Mouse (Mus musculus): ENCODE data around the gene Shc4. TPM values are rescaled to one million over a fixed set of nuclear protein-coding genes. Genes with fewer than 3 reads are reported as not detected.

The Shc4 gene
- polyA plus RNA-seq (2016; fragmentation: Nextera tagmentation; extraction: Ambion mirVana), result 0.82 and 0.96 TPM in 2 replicates

GRCm38 (mm10) chr2:125724086-125724430, at the start of gene Shc4:
Gene Shc4 (minus strand): TSS chr2:125724148.
- no peaks in the 10 kb centered on the region for H3K9me3 ChIP-seq (replicated peaks)
- no peak within 1 kb of the TSS for H3K27ac ChIP-seq
- peak within 1 kb of the TSS; percentile 69 for H3K4me2 ChIP-seq
- H3K36me3 ChIP-seq, result no peaks in the 10 kb centered on the region
- peak; percentile 35; the same call in 1 of the 2 replicates for ATAC-seq
- peak within 1 kb of the TSS; percentile 46 for H3K4me3 ChIP-seq
- H3K4me1 ChIP-seq, result peaks cover 13% of the 10 kb centered on the region
- no peak within 1 kb of the TSS for H3K9ac ChIP-seq
- under 1% methylated on average over 15 of the region's 15 CpGs for WGBS (ENCODE audit: insufficient replicate concordance)
- peaks cover 79% of the 10 kb centered on the region for H3K27me3 ChIP-seq (replicated peaks)

- 75% methylated on average over 3 of the region's 3 CpGs for WGBS (ENCODE audit: insufficient replicate concordance)
- no peak for ATAC-seq
- no peak overlapping the region for H3K9ac ChIP-seq
- peaks cover 71% of the 10 kb centered on the region for H3K36me3 ChIP-seq
- H3K4me2 ChIP-seq, result no peak overlapping the region
- H3K4me3 ChIP-seq, result no peak overlapping the region
- no peaks in the 10 kb centered on the region for H3K9me3 ChIP-seq (replicated peaks)
- H3K27me3 ChIP-seq (replicated peaks), result no peaks in the 10 kb centered on the region
- H3K27ac ChIP-seq, result no peak overlapping the region
- H3K4me1 ChIP-seq, result no peaks in the 10 kb centered on the region
Measured at GRCm38 (mm10) chr2:125765029-125765428, 41.1 kb upstream of the Shc4 start.

GRCm38 (mm10) chr2:125764531-125764930, 40.6 kb upstream of the Shc4 start:
- no peak for ATAC-seq
- H3K4me3 ChIP-seq, result no peak overlapping the region
- no peak overlapping the region for H3K4me2 ChIP-seq
- H3K27ac ChIP-seq, result no peak overlapping the region
- H3K9me3 ChIP-seq (replicated peaks), result no peaks in the 10 kb centered on the region
- H3K9ac ChIP-seq, result no peak overlapping the region
- peaks cover 72% of the 10 kb centered on the region for H3K36me3 ChIP-seq
- H3K27me3 ChIP-seq (replicated peaks), result no peaks in the 10 kb centered on the region
- H3K4me1 ChIP-seq, result no peaks in the 10 kb centered on the region
- 85% methylated on average over 5 of the region's 5 CpGs for WGBS (ENCODE audit: insufficient replicate concordance)

GRCm38 (mm10) chr2:125749330-125749729, 25.4 kb upstream of the Shc4 start:
- no peak overlapping the region for H3K4me2 ChIP-seq
- no peak overlapping the region for H3K9ac ChIP-seq
- H3K27me3 ChIP-seq (replicated peaks), result no peaks in the 10 kb centered on the region
- no peak overlapping the region for H3K27ac ChIP-seq
- no peaks in the 10 kb centered on the region for H3K9me3 ChIP-seq (replicated peaks)
- no peak for ATAC-seq
- WGBS (ENCODE audit: insufficient replicate concordance), result 88% methylated on average over 2 of the region's 2 CpGs
- H3K4me3 ChIP-seq, result no peak overlapping the region
- peaks cover 80% of the 10 kb centered on the region for H3K36me3 ChIP-seq
- no peaks in the 10 kb centered on the region for H3K4me1 ChIP-seq

GRCm38 (mm10) chr2:125739338-125739737, 15.4 kb upstream of the Shc4 start:
- WGBS (ENCODE audit: insufficient replicate concordance), result 77% methylated on average over 6 of the region's 6 CpGs
- Histone ChIP-seq H3K9me3 (replicated peaks) (no peaks in the 10 kb centered on the region), H3K4me2 (no peak overlapping the region), H3K9ac (no peak overlapping the region), H3K27ac (no peak overlapping the region), H3K36me3 (peaks cover 36% of the 10 kb centered on the region), H3K27me3 (replicated peaks) (no peaks in the 10 kb centered on the region), H3K4me3 (no peak overlapping the region), H3K4me1 (peaks cover 10% of the 10 kb centered on the region; the same call in 1 of the 2 replicates)
- ATAC-seq, result no peak

- Histone ChIP-seq H3K4me1 (peaks cover 10% of the 10 kb centered on the region; the same call in 1 of the 2 replicates), H3K9ac (no peak overlapping the region), H3K27ac (no peak overlapping the region), H3K4me3 (no peak overlapping the region), H3K4me2 (no peak overlapping the region), H3K27me3 (replicated peaks) (no peaks in the 10 kb centered on the region), H3K36me3 (peaks cover 30% of the 10 kb centered on the region), H3K9me3 (replicated peaks) (no peaks in the 10 kb centered on the region)
- ATAC-seq, result no peak
- WGBS (ENCODE audit: insufficient replicate concordance), result 72% methylated on average over 5 of the region's 5 CpGs
Measured at GRCm38 (mm10) chr2:125738718-125739117, 14.8 kb upstream of the Shc4 start.

- no peaks in the 10 kb centered on the region for H3K9me3 ChIP-seq (replicated peaks)
- H3K27me3 ChIP-seq (replicated peaks), result peaks cover 18% of the 10 kb centered on the region
- H3K4me2 ChIP-seq, result no peak overlapping the region
- ATAC-seq, result peak; percentile 43; the same call in 1 of the 2 replicates
- H3K4me3 ChIP-seq, result no peak overlapping the region
- H3K36me3 ChIP-seq, result peaks cover 18% of the 10 kb centered on the region
- peaks cover 19% of the 10 kb centered on the region for H3K4me1 ChIP-seq
- no peak overlapping the region for H3K9ac ChIP-seq
- H3K27ac ChIP-seq, result no peak overlapping the region
Measured at GRCm38 (mm10) chr2:125736025-125736343, 12.0 kb upstream of the Shc4 start.

- H3K27ac ChIP-seq, result no peak overlapping the region
- H3K36me3 ChIP-seq, result peaks cover 14% of the 10 kb centered on the region
- no peaks in the 10 kb centered on the region for H3K9me3 ChIP-seq (replicated peaks)
- no peak for ATAC-seq
- no peak overlapping the region for H3K9ac ChIP-seq
- WGBS (ENCODE audit: insufficient replicate concordance), result 52% methylated on average over 2 of the region's 2 CpGs
- H3K4me2 ChIP-seq, result no peak overlapping the region
- H3K27me3 ChIP-seq (replicated peaks), result peaks cover 22% of the 10 kb centered on the region
- no peak overlapping the region for H3K4me3 ChIP-seq
- peaks cover 19% of the 10 kb centered on the region for H3K4me1 ChIP-seq
Measured at GRCm38 (mm10) chr2:125735333-125736024, 11.5 kb upstream of the Shc4 start.

- Histone ChIP-seq H3K4me3 (no peak overlapping the region), H3K27ac (no peak overlapping the region), H3K27me3 (replicated peaks) (peaks cover 22% of the 10 kb centered on the region), H3K4me2 (no peak overlapping the region), H3K36me3 (peaks cover 8% of the 10 kb centered on the region), H3K4me1 (peaks cover 19% of the 10 kb centered on the region), H3K9ac (no peak overlapping the region), H3K9me3 (replicated peaks) (no peaks in the 10 kb centered on the region)
- ATAC-seq, result no peak
Measured at GRCm38 (mm10) chr2:125734741-125735140, 10.8 kb upstream of the Shc4 start.

GRCm38 (mm10) chr2:125731763-125732560, 8.0 kb upstream of the Shc4 start:
- no peaks in the 10 kb centered on the region for H3K9me3 ChIP-seq (replicated peaks)
- ATAC-seq, result peak; percentile 72; the same call in 1 of the 2 replicates
- H3K4me2 ChIP-seq, result peak overlapping the region; percentile 64
- no peak overlapping the region for H3K27ac ChIP-seq
- peaks cover 34% of the 10 kb centered on the region for H3K27me3 ChIP-seq (replicated peaks)
- H3K9ac ChIP-seq, result peak overlapping the region; percentile 52; the same call in 1 of the 2 replicates
- no peaks in the 10 kb centered on the region for H3K36me3 ChIP-seq
- WGBS (ENCODE audit: insufficient replicate concordance), result 6% methylated on average over 35 of the region's 35 CpGs
- H3K4me3 ChIP-seq, result peak overlapping the region; percentile 40
- H3K4me1 ChIP-seq, result peaks cover 19% of the 10 kb centered on the region

GRCm38 (mm10) chr2:125724546-125725114, 682 bp upstream of the Shc4 start:
- no peak overlapping the region for H3K9ac ChIP-seq
- peaks cover 13% of the 10 kb centered on the region for H3K4me1 ChIP-seq
- WGBS (ENCODE audit: insufficient replicate concordance), result 5% methylated on average over 16 of the region's 16 CpGs
- peak overlapping the region; percentile 69 for H3K4me2 ChIP-seq
- no peak overlapping the region for H3K4me3 ChIP-seq
- no peak for ATAC-seq
- no peaks in the 10 kb centered on the region for H3K36me3 ChIP-seq
- no peaks in the 10 kb centered on the region for H3K9me3 ChIP-seq (replicated peaks)
- H3K27me3 ChIP-seq (replicated peaks), result peaks cover 84% of the 10 kb centered on the region
- H3K27ac ChIP-seq, result no peak overlapping the region

GRCm38 (mm10) chr2:125723408-125724085, 401 bp downstream of the Shc4 start:
- H3K9me3 ChIP-seq (replicated peaks), result no peaks in the 10 kb centered on the region
- no peak overlapping the region for H3K9ac ChIP-seq
- peaks cover 13% of the 10 kb centered on the region for H3K4me1 ChIP-seq
- peaks cover 77% of the 10 kb centered on the region for H3K27me3 ChIP-seq (replicated peaks)
- peak overlapping the region; percentile 69 for H3K4me2 ChIP-seq
- under 1% methylated on average over 34 of the region's 34 CpGs for WGBS (ENCODE audit: insufficient replicate concordance)
- ATAC-seq, result peak; percentile 33
- H3K4me3 ChIP-seq, result peak overlapping the region; percentile 46
- no peak overlapping the region for H3K27ac ChIP-seq
- H3K36me3 ChIP-seq, result no peaks in the 10 kb centered on the region

Data from liver, embryonic 12.5 days (tissue).